In genomic region chr1:162004821-162005770, GRCm38 (mm10) we compare ENCODE assay signal across 9 mouse cellular contexts. TPM values are rescaled to one million over a fixed set of nuclear protein-coding genes. Genes with fewer than 3 reads are reported as not detected.
DNase-seq lines count a peak whose midpoint lies in the region; ATAC-seq and TF ChIP-seq lines count a peak whose summit lies in the region.
"Had no signal": no experiment of that assay in that cellular context is flagged by ENCODE, and none has a peak within 500 bp of the region (broad histone marks: within the 10 kb centered on the region; RNA-seq: fewer than 3 reads in every experiment).

No protein-coding gene starts in this region.

- peak overlapping the region; percentile 9; the same call in 1 of the 2 replicates for H3K9ac ChIP-seq in heart, postnatal 0 days (replicated peaks; ENCODE audit: low read depth, low read length)
- H3K9ac ChIP-seq in stomach, embryonic 14.5 days (replicated peaks; ENCODE audit: low read depth, low read length) = 0 out of 2 replicates have a peak overlapping the region, but pooled peaks have one; percentile 6

- 40% methylated on average over 23 of the region's 23 CpGs for WGBS in embryonic facial prominence, embryonic 10.5 days
- 56% methylated on average over 23 of the region's 23 CpGs for WGBS in heart, postnatal 0 days
- 27% methylated on average over 23 of the region's 23 CpGs for WGBS in stomach, embryonic 14.5 days

- TF ChIP-seq CTCF in heart, postnatal 0 days (IDR thresholded peaks at IDR 0.05; ENCODE audit: low read depth) = peak; percentile 58

- peak overlapping the region; percentile 41 for H3K4me3 ChIP-seq in embryonic facial prominence, embryonic 10.5 days
- no peak overlapping the region; the same call in 1 of the 2 replicates for H3K4me3 ChIP-seq in heart, postnatal 0 days (ENCODE audit: low read depth, low read length)
- no peak overlapping the region for H3K4me3 ChIP-seq in stomach, embryonic 14.5 days (ENCODE audit: low read depth, low read length)

- no peaks in the 10 kb centered on the region for H3K9me3 ChIP-seq in embryonic facial prominence, embryonic 10.5 days
- H3K9me3 ChIP-seq in heart, postnatal 0 days (replicated peaks; ENCODE audit: control insufficient read depth, low read length) = no peaks in the 10 kb centered on the region
- H3K9me3 ChIP-seq in stomach, embryonic 14.5 days (ENCODE audit: control insufficient read depth, low read depth, low read length) = no peaks in the 10 kb centered on the region

- no peaks in the 10 kb centered on the region for H3K27me3 ChIP-seq in embryonic facial prominence, embryonic 10.5 days (replicated peaks; ENCODE audit: low read depth, poor library complexity, severe bottlenecking)
- no peaks in the 10 kb centered on the region for H3K27me3 ChIP-seq in heart, postnatal 0 days (ENCODE audit: control insufficient read depth, insufficient read depth, low read length)
- no peaks in the 10 kb centered on the region for H3K27me3 ChIP-seq in stomach, embryonic 14.5 days (ENCODE audit: control insufficient read depth, insufficient read depth, low read length)

- ATAC-seq in heart, postnatal 0 days (ENCODE audit: insufficient read depth, low read depth) = peak; percentile 59
- ATAC-seq in stomach, embryonic 14.5 days (ENCODE audit: insufficient number of reproducible peaks, insufficient read depth, low FRiP score, low read depth) = peak; percentile 75; the same call in 1 of the 2 replicates

- peak overlapping the region; percentile 90 for H3K27ac ChIP-seq in embryonic facial prominence, embryonic 10.5 days (replicated peaks)
- peak overlapping the region; percentile 80 for H3K27ac ChIP-seq in heart, postnatal 0 days (ENCODE audit: low read depth)
- H3K27ac ChIP-seq in stomach, embryonic 14.5 days (ENCODE audit: low read length) = peak overlapping the region; percentile 95

- peak; percentile 58 for DNase-seq in gastrocnemius, adult 18-20 months (ENCODE audit: low spot score)
- no peak for DNase-seq in gastrocnemius, adult 8-10 months (ENCODE audit: low spot score in 2 of 2)
- DNase-seq in embryonic facial prominence, embryonic 10.5 days (ENCODE audit: low spot score) = peak; percentile 65
- peak; percentile 52 for DNase-seq in heart, postnatal 0 days (ENCODE audit: low spot score)
- DNase-seq in kidney, postnatal 14 days = peak; percentile 71
- DNase-seq in lung, postnatal 36 days = peak; percentile 80
- no peak for DNase-seq in natural killer cell, adult 2 months (ENCODE audit: low spot score in 2 of 2)

- TF ChIP-seq EP300 in heart, postnatal 0 days (IDR thresholded peaks at IDR 0.05; ENCODE audit: low read depth) = no peak

- peaks cover 93% of the 10 kb centered on the region for H3K4me1 ChIP-seq in embryonic facial prominence, embryonic 10.5 days
- H3K4me1 ChIP-seq in heart, postnatal 0 days (ENCODE audit: control insufficient read depth, insufficient read depth) = peaks cover 15% of the 10 kb centered on the region
- H3K4me1 ChIP-seq in stomach, embryonic 14.5 days (ENCODE audit: control insufficient read depth, insufficient read depth, low read length) = peaks cover 47% of the 10 kb centered on the region

- H3K36me3 ChIP-seq in embryonic facial prominence, embryonic 10.5 days (replicated peaks) = no peaks in the 10 kb centered on the region
- H3K36me3 ChIP-seq in heart, postnatal 0 days (replicated peaks; ENCODE audit: control insufficient read depth, insufficient read depth, low read length) = no peaks in the 10 kb centered on the region
- H3K36me3 ChIP-seq in stomach, embryonic 14.5 days (ENCODE audit: control insufficient read depth, insufficient read depth, low read length) = no peaks in the 10 kb centered on the region

- H3K4me2 ChIP-seq in heart, postnatal 0 days (ENCODE audit: low read depth, low read length) = peak overlapping the region; percentile 29; the same call in 1 of the 2 replicates
- H3K4me2 ChIP-seq in stomach, embryonic 14.5 days (replicated peaks; ENCODE audit: low read depth, low read length) = peak overlapping the region; percentile 26

RNA-seq across cellular contexts. Expression of gene 4930558K02Rik, which starts 25.7 kb away (rescaled TPM):
- total RNA-seq in gastrocnemius, adult 18-20 months (2021) = not detected
- total RNA-seq in gastrocnemius, adult 8-10 months (2022) = not detected
- not detected in 2 replicates for polyA plus RNA-seq in embryonic facial prominence, embryonic 10.5 days (2016; fragmentation: Nextera tagmentation; extraction: Ambion mirVana)
- total RNA-seq in heart, postnatal 0 days (2014; rRNA removed; ENCODE audit: low replicate concordance) = not detected in 2 replicates
- polyA plus RNA-seq in heart, postnatal 0 days (2015; fragmentation: Nextera tagmentation; extraction: Ambion mirVana) = not detected in 2 replicates
- not detected in 2 replicates for polyA plus RNA-seq in stomach, embryonic 14.5 days (2014; fragmentation: Nextera tagmentation; extraction: Ambion mirVana)
- total RNA-seq: left cerebral cortex, postnatal 10 days had no signal

RNA-seq across cellular contexts. Expression of gene Pigc, which starts 36.1 kb away (rescaled TPM):
- total RNA-seq in gastrocnemius, adult 18-20 months (2021) = 10 to 100 TPM; 12.1 to 16.0 TPM
- total RNA-seq in gastrocnemius, adult 8-10 months (2022) = 10 to 100 TPM; 12.3 to 17.0 (median 13.7) TPM
- 27.2 and 27.8 TPM in 2 replicates for polyA plus RNA-seq in embryonic facial prominence, embryonic 10.5 days (2016; fragmentation: Nextera tagmentation; extraction: Ambion mirVana)
- 19.1 and 24.0 TPM in 2 replicates for total RNA-seq in heart, postnatal 0 days (2014; rRNA removed; ENCODE audit: low replicate concordance)
- polyA plus RNA-seq in heart, postnatal 0 days (2015; fragmentation: Nextera tagmentation; extraction: Ambion mirVana) = 25.0 and 25.8 TPM in 2 replicates
- polyA plus RNA-seq in stomach, embryonic 14.5 days (2014; fragmentation: Nextera tagmentation; extraction: Ambion mirVana) = 39.0 and 42.2 TPM in 2 replicates

Comparison
In these comparisons a context has a peak if more than half of its experiments do, and no peak if none do; other contexts are left out.
1. DNase-seq: peak in gastrocnemius, adult 18-20 months (single experiment), embryonic facial prominence, embryonic 10.5 days (single experiment), heart, postnatal 0 days (single experiment), kidney, postnatal 14 days (single experiment) and lung, postnatal 36 days (single experiment); none in gastrocnemius, adult 8-10 months (0 of 2) and natural killer cell, adult 2 months (0 of 2).
2. Peak in every context shown above with its lines, with median percentiles within 50 percentile points of each other: H3K27ac ChIP-seq.